Mouse (Mus musculus) liver, embryonic 14.5 days (tissue): ENCODE data around the gene Arpp21. TPM values are rescaled to one million over a fixed set of nuclear protein-coding genes. Genes with fewer than 3 reads are reported as not detected.

Experiments used
- ATAC-seq: fragments of 200-750 bp; cut with Nextera tagmentation; 2 replicates; pipeline ENCODE4 v1.8.0; 2017; ENCODE audit warnings: moderate number of reproducible peaks, mild to moderate bottlenecking, moderate library complexity; ENCODE audit not compliant: insufficient read depth
- DNase-seq, 3 experiments: peaks; one replicate each; pipeline ENCODE4 v3.0.0-alpha.2; 2012 to 2013; ENCODE audit warnings: low read depth in 3 of 3, low spot score in 3 of 3
- H3K27ac ChIP-seq: fragments of 300-500 bp; sonication (generic); 2 replicates; pipeline ENCODE4 v1.5.1; 2014; ENCODE audit warnings: moderate library complexity, mild to moderate bottlenecking, control low read depth, inconsistent platforms
- H3K27me3 ChIP-seq: fragments of 300-500 bp; sonication (generic); 2 replicates; pipeline ENCODE4 v1.6.1; 2014; ENCODE audit warnings: mild to moderate bottlenecking, low read length, moderate library complexity; ENCODE audit not compliant: control insufficient read depth, insufficient read depth
- H3K36me3 ChIP-seq: fragments of 300-500 bp; sonication (generic); replicated peaks from 2 replicates; pipeline ENCODE4 v1.6.1; 2014; ENCODE audit warnings: low read depth; ENCODE audit not compliant: control insufficient read depth, insufficient read depth
- H3K4me1 ChIP-seq, 2 experiments: fragments of 200-500 bp in 1 of 2; fragments of 300-500 bp in 1 of 2; sonication (generic) in 1 of 2; replicated peaks; 2 replicates each; pipeline ENCODE4 v1.6.1; 2012 to 2014; ENCODE audit warnings: antibody characterized with exemption in 1 of 2, inconsistent platforms in 1 of 2, low read length in 1 of 2; ENCODE audit not compliant: control insufficient read depth in 2 of 2, insufficient read depth in 2 of 2
- H3K4me2 ChIP-seq: fragments of 300-500 bp; sonication (generic); 2 replicates; pipeline ENCODE4 v1.6.1; 2014; ENCODE audit warnings: low read depth, mild to moderate bottlenecking, control low read depth, moderate library complexity
- H3K4me3 ChIP-seq, 2 experiments: fragments of 200-500 bp in 1 of 2; fragments of 300-500 bp in 1 of 2; sonication (generic) in 1 of 2; 2 replicates each; pipeline ENCODE4 v1.5.1; 2012 to 2014; ENCODE audit warnings: low read depth in 2 of 2, low read length in 2 of 2, mild to moderate bottlenecking in 2 of 2, control low read depth in 1 of 2, inconsistent platforms in 1 of 2, moderate library complexity in 1 of 2; ENCODE audit not compliant: insufficient read depth in 1 of 2
- H3K9ac ChIP-seq: fragments of 300-500 bp; sonication (generic); replicated peaks from 2 replicates; pipeline ENCODE4 v1.6.1; 2014; ENCODE audit warnings: mild to moderate bottlenecking, control low read depth, moderate library complexity
- H3K9me3 ChIP-seq: fragments of 300-500 bp; sonication (generic); 2 replicates; pipeline ENCODE4 v1.6.1; 2016; ENCODE audit warnings: low read length, mixed read lengths; ENCODE audit not compliant: control insufficient read depth
- CTCF ChIP-seq: IDR thresholded peaks from 2 replicates; pipeline ENCODE4 v1.5.1; 2016; ENCODE audit warnings: antibody characterized with exemption, low read depth, control low read depth
- EP300 ChIP-seq: IDR thresholded peaks from 2 replicates; pipeline ENCODE4 v1.6.1; 2016; ENCODE audit warnings: antibody characterized with exemption, low read depth
- WGBS: fragments of 180-500 bp; shearing (Covaris S2); extraction: QIAGEN DNeasy Blood & Tissue Kit; methylation state at CpG from one replicate; pipeline ENCODE4 v1.1.7; 2014; ENCODE audit not compliant: insufficient replicate concordance; 5-methylcytosine and 5-hydroxymethylcytosine counted together
- polyA plus RNA-seq, 2 experiments: library from polyadenylated mRNA; depleted of rRNA in 1 of 2; stranded (reverse) in 1 of 2; unstranded in 1 of 2; fragments of >200 nt; fragmentation: Nextera tagmentation in 1 of 2; extraction: Ambion mirVana in 1 of 2; gene quantifications; 2 replicates each; pipeline versions ENCODE4 v1.2.1 to v1.2.3; 2012 to 2014

Arpp21 gene
- polyA plus RNA-seq, 2 experiments, result 0.36 to 0.42 TPM

- no peaks in the 10 kb centered on the region for H3K9me3 ChIP-seq
- H3K4me3 ChIP-seq, result no peak overlapping the region
- no peak overlapping the region for H3K9ac ChIP-seq
- no peak overlapping the region for H3K27ac ChIP-seq
- DNase-seq (no peak), ATAC-seq (no peak)
- H3K27me3 ChIP-seq, result no peaks in the 10 kb centered on the region
- H3K36me3 ChIP-seq, result no peaks in the 10 kb centered on the region
- WGBS, result 45% methylated on average over 10 of the region's 10 CpGs
- no peak overlapping the region for H3K4me2 ChIP-seq
- TF ChIP-seq CTCF (no peak), EP300 (no peak)
- peaks cover 5 to 21% of the 10 kb centered on the region in 2 experiments for H3K4me1 ChIP-seq
Measured at GRCm38 (mm10) chr9:112185746-112186145, 50.0 kb downstream of the Arpp21 start.

- no peak overlapping the region for H3K9ac ChIP-seq
- H3K36me3 ChIP-seq, result no peaks in the 10 kb centered on the region
- H3K4me1 ChIP-seq, result peaks cover 20 to 40% of the 10 kb centered on the region in 2 experiments
- no peak overlapping the region for H3K4me3 ChIP-seq
- 40% methylated on average over 3 of the region's 3 CpGs for WGBS
- no peak for TF ChIP-seq CTCF
- no peak for TF ChIP-seq EP300
- no peak overlapping the region for H3K27ac ChIP-seq
- ATAC-seq (peak; percentile 51; the same call in 1 of the 2 replicates), DNase-seq (no peak)
- no peaks in the 10 kb centered on the region for H3K27me3 ChIP-seq
- H3K9me3 ChIP-seq, result no peaks in the 10 kb centered on the region
- H3K4me2 ChIP-seq, result peak overlapping the region; percentile 34
Measured at GRCm38 (mm10) chr9:112182738-112183137, 53.0 kb downstream of the Arpp21 start.

GRCm38 (mm10) chr9:112180006-112180405, 55.7 kb downstream of the Arpp21 start:
- no peak overlapping the region for H3K9ac ChIP-seq
- H3K4me1 ChIP-seq, result peaks cover 42 to 60% of the 10 kb centered on the region in 2 experiments
- H3K9me3 ChIP-seq, result no peaks in the 10 kb centered on the region
- H3K27me3 ChIP-seq, result no peaks in the 10 kb centered on the region
- H3K27ac ChIP-seq, result no peak overlapping the region
- no peak for TF ChIP-seq EP300
- TF ChIP-seq CTCF, result no peak
- H3K36me3 ChIP-seq, result no peaks in the 10 kb centered on the region
- no peak overlapping the region for H3K4me3 ChIP-seq
- no peak overlapping the region for H3K4me2 ChIP-seq
- ATAC-seq (no peak), DNase-seq (no peak)
- WGBS, result 26% methylated on average over 4 of the region's 4 CpGs

GRCm38 (mm10) chr9:112178438-112178837, 57.3 kb downstream of the Arpp21 start:
- no peaks in the 10 kb centered on the region for H3K9me3 ChIP-seq
- H3K9ac ChIP-seq, result no peak overlapping the region
- peak; percentile 63 for TF ChIP-seq EP300
- no peak for TF ChIP-seq CTCF
- ATAC-seq (peak; percentile 40), DNase-seq (peak in 2 of 3 experiments; percentile 35 to 44)
- no peak overlapping the region for H3K4me3 ChIP-seq
- no peaks in the 10 kb centered on the region for H3K27me3 ChIP-seq
- no peaks in the 10 kb centered on the region for H3K36me3 ChIP-seq
- peak overlapping the region; percentile 41 for H3K4me2 ChIP-seq
- 6% methylated on average over 5 of the region's 5 CpGs for WGBS
- H3K27ac ChIP-seq, result no peak overlapping the region
- peaks cover 46 to 72% of the 10 kb centered on the region in 2 experiments for H3K4me1 ChIP-seq

GRCm38 (mm10) chr9:112177569-112177968, 58.2 kb downstream of the Arpp21 start:
- H3K9me3 ChIP-seq, result no peaks in the 10 kb centered on the region
- H3K27me3 ChIP-seq, result no peaks in the 10 kb centered on the region
- WGBS, result 40% methylated on average over 2 of the region's 2 CpGs
- H3K4me2 ChIP-seq, result no peak overlapping the region
- DNase-seq (no peak), ATAC-seq (no peak)
- H3K4me1 ChIP-seq, result peaks cover 46 to 73% of the 10 kb centered on the region in 2 experiments
- no peaks in the 10 kb centered on the region for H3K36me3 ChIP-seq
- no peak overlapping the region for H3K27ac ChIP-seq
- no peak overlapping the region for H3K9ac ChIP-seq
- H3K4me3 ChIP-seq, result no peak overlapping the region
- no peak for TF ChIP-seq EP300
